Mouse (Mus musculus) forebrain, embryonic 14.5 days (tissue): ENCODE results near the gene Tymp. TPM values are rescaled to one million over a fixed set of nuclear protein-coding genes. Genes with fewer than 3 reads are reported as not detected.

Source experiments
- ATAC-seq: fragments of 200-750 bp; cut with Nextera tagmentation; 2 replicates; pipeline ENCODE4 v1.8.0; 2017; ENCODE audit warnings: mild to moderate bottlenecking, moderate library complexity
- DNase-seq: peaks from one replicate; pipeline ENCODE4 v3.0.0-alpha.2; 2015; ENCODE audit warnings: low spot score
- H3K27ac ChIP-seq: fragments of 300-500 bp; sonication (generic); 2 replicates; pipeline ENCODE4 v1.5.1; 2014; ENCODE audit warnings: low read depth, mild to moderate bottlenecking, control low read depth, low read length, moderate library complexity
- H3K27me3 ChIP-seq: fragments of 300-500 bp; sonication (generic); replicated peaks from 2 replicates; pipeline ENCODE4 v1.6.1; 2014; ENCODE audit warnings: low read length, control low read depth, mixed read lengths; ENCODE audit not compliant: control insufficient read depth, insufficient read depth
- H3K36me3 ChIP-seq: fragments of 300-500 bp; sonication (generic); 2 replicates; pipeline ENCODE4 v1.6.1; 2014; ENCODE audit warnings: low read length, control low read depth; ENCODE audit not compliant: control insufficient read depth, insufficient read depth
- H3K4me1 ChIP-seq: fragments of 300-500 bp; sonication (generic); 2 replicates; pipeline ENCODE4 v1.6.1; 2014; ENCODE audit warnings: antibody characterized with exemption, low read length, control low read depth; ENCODE audit not compliant: control insufficient read depth, insufficient read depth
- H3K4me2 ChIP-seq: fragments of 300-500 bp; sonication (generic); 2 replicates; pipeline ENCODE4 v1.6.1; 2014; ENCODE audit warnings: mild to moderate bottlenecking, control low read depth, low read length
- H3K4me3 ChIP-seq: fragments of 300-500 bp; sonication (generic); 2 replicates; pipeline ENCODE4 v1.5.1; 2014; ENCODE audit warnings: low read depth, low read length, control low read depth
- H3K9ac ChIP-seq: fragments of 300-500 bp; sonication (generic); 2 replicates; pipeline ENCODE4 v1.6.1; 2014; ENCODE audit warnings: mild to moderate bottlenecking, low read length, control low read depth, moderate library complexity
- H3K9me3 ChIP-seq: fragments of 300-500 bp; sonication (generic); replicated peaks from 2 replicates; pipeline ENCODE4 v1.6.1; 2016; ENCODE audit warnings: low read length, control low read depth, mixed read lengths; ENCODE audit not compliant: control insufficient read depth
- WGBS: fragments of 180-500 bp; shearing (Covaris S2); extraction: QIAGEN DNeasy Blood & Tissue Kit; methylation state at CpG from one replicate; pipeline ENCODE4 v1.1.7; 2014; 5-methylcytosine and 5-hydroxymethylcytosine counted together
- polyA plus RNA-seq: library from polyadenylated mRNA; unstranded; fragments of >200 nt; fragmentation: Nextera tagmentation; extraction: Ambion mirVana; gene quantifications from 2 replicates; pipeline ENCODE4 v1.2.1, GENCODE M21; 2014

The Tymp gene
- polyA plus RNA-seq, 1 experiment from 2014 or later: 2.8 TPM

DNA sequence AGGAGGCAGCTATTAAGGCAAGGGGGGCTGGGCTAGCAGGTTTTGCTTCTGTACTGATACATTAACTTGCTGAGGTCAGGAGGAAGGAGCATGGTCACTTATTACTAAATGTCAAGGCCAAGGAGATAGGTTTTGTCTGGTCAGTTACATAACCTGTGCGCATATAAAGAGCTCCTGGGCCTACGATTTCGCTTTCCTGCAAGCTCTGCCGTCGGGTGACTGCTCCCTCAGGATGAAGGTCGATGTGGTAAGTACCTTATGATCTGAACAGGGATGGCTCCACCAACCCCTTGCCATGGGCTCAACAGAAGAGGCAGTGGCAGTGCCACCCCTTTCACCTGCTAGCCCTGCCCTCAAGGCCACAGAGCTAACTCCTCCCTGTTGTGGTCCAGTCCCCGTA is 42.6 kb downstream of the Tymp start, which contains the start of gene Miox:
Gene Miox, plus strand, starts transcription at position 128 of the 400 bp plus-strand sequence.
- Histone ChIP-seq H3K27me3 (no peaks in the 10 kb centered on the region), H3K4me2 (no peak within 1 kb of the TSS), H3K4me1 (no peaks in the 10 kb centered on the region), H3K27ac (no peak within 1 kb of the TSS), H3K9ac (no peak within 1 kb of the TSS), H3K9me3 (no peaks in the 10 kb centered on the region), H3K4me3 (no peak within 1 kb of the TSS), H3K36me3 (no peaks in the 10 kb centered on the region)
- no peak for ATAC-seq
- DNase-seq: no peak
- WGBS: 85% methylated on average over 7 of the region's 7 CpGs

DNA sequence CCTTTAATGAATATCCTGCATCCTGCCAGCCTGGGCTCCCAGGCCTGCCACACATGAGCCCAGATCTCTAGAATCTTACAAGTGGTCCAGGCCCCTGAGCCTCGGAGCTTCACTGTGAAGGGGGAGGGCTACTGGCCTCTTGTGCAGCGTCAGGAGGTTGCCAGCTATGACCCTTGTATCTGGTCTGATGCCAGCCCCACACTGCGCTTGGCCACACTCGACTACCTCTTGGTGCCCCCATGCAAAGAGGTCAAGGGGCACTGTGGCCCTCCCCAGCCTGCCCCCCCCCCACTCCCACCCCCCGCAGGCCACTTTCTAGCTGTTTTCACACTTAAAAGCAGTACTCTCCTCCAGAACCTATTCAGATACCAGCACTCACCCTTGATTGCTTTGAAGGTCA is 50.4 kb downstream of the Tymp start:
- H3K27ac ChIP-seq: no peak overlapping the region
- WGBS: 65% methylated on average over 5 of the region's 5 CpGs
- no peaks in the 10 kb centered on the region for H3K9me3 ChIP-seq
- no peak overlapping the region for H3K9ac ChIP-seq
- H3K4me3 ChIP-seq: no peak overlapping the region
- 0 out of 2 replicates have a peak, but pooled peaks cover 7% of the 10 kb centered on the region for H3K27me3 ChIP-seq
- DNase-seq: no peak
- H3K36me3 ChIP-seq: no peaks in the 10 kb centered on the region
- no peak overlapping the region for H3K4me2 ChIP-seq
- no peaks in the 10 kb centered on the region for H3K4me1 ChIP-seq
- ATAC-seq: no peak

DNA sequence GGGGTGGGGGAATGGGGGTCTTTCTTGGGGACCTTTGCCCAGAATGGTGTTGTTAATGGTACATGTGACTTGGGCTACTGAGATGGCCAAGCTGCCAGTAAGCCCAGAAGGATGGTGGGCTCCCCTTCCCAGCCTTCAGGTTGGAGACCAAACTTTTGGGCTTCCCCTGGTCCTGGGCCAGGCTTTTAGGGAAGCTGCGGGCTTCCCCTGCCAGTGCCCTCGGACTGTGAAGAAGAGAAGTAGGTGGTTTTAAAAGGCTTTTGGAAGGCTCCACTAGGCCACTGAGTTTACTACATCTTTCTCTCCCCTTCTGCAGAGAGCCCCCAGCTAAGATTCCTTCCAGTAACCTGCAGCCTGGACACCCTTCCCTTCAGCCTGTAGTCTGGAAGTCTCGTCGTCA is 53.2 kb downstream of the Tymp start:
- no peak for ATAC-seq
- no peak overlapping the region for H3K9ac ChIP-seq
- 91% methylated on average over 4 of the region's 4 CpGs for WGBS

DNA sequence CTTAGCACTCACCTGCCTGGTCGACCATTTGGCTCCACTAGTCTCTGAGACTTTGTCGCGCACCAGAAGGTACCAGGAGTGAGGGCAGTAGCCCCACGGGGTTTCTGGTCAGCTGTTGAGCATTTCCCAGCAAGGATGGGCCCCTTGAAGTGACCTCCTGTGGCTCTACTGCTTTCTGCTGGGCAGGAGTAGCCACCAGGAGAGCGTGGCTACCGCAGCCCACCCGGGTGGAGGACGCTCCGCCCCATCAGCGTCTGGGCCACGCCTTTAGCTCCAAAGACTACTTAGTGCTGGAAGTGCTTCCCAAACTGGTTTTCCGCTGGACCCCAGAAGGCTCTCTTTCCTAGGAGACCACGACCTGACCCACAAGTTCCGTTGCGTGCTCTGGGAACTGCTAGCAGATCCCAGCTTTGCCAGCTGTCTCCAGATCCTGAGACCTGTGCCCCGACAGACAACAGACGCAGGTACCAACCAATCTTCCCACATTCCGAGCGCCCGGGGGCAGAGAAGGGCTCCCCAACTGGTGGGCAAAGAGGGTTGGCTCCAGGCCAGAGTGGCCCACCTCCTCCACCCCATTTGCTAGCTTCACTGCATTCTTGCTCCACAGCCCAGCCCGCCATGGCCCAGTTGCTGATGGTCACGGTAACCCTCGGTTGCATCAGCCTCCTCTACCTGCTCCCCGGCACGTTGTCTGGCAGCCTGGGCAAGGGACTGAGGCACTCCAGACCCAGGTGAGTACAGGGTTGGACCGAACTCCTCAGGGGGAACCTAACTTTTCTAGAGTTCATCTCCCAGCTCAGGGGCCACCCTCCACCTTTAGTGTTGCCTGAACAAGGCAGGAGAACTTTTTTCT is 53.9 kb downstream of the Tymp start, which contains the start of gene Adm2:
Gene Adm2, plus strand, starts transcription at position 51 of the 853 bp plus-strand sequence.
- H3K27me3 ChIP-seq: 0 out of 2 replicates have a peak, but pooled peaks cover 7% of the 10 kb centered on the region
- no peak for DNase-seq
- no peak within 1 kb of the TSS for H3K4me3 ChIP-seq
- H3K4me1 ChIP-seq: no peaks in the 10 kb centered on the region
- no peaks in the 10 kb centered on the region for H3K9me3 ChIP-seq
- H3K36me3 ChIP-seq: no peaks in the 10 kb centered on the region
- whole genome bisulfite sequencing: 6% methylated on average over 26 of the region's 26 CpGs
- H3K4me2 ChIP-seq: peak within 1 kb of the TSS; percentile 21; the same call in 1 of the 2 replicates
- ATAC-seq: no peak
- peak within 1 kb of the TSS; percentile 32; the same call in 1 of the 2 replicates for H3K9ac ChIP-seq
- no peak within 1 kb of the TSS for H3K27ac ChIP-seq

More for the DNA sequence above, 53.2 kb downstream of the Tymp start:
- no peak overlapping the region for H3K4me3 ChIP-seq
- 0 out of 2 replicates have a peak, but pooled peaks cover 7% of the 10 kb centered on the region for H3K27me3 ChIP-seq
- no peak for DNase-seq
- H3K36me3 ChIP-seq: no peaks in the 10 kb centered on the region
- no peaks in the 10 kb centered on the region for H3K9me3 ChIP-seq
- H3K27ac ChIP-seq: no peak overlapping the region
- H3K4me2 ChIP-seq: no peak overlapping the region
- H3K4me1 ChIP-seq: no peaks in the 10 kb centered on the region

Other genes with a start within 250 kb of the Tymp start
- 18.4 and 25.4 TPM in 2 replicates for gene Hdac10, start 248.3 kb downstream of the Tymp start, polyA plus RNA-seq
- 4.8 and 5.1 TPM in 2 replicates for gene Mapk12, start 236.3 kb downstream of the Tymp start, polyA plus RNA-seq
- gene Mapk11, start 227.4 kb downstream of the Tymp start, polyA plus RNA-seq: 28.1 and 30.1 TPM in 2 replicates
- gene Plxnb2, start 196.3 kb downstream of the Tymp start, polyA plus RNA-seq: 101 TPM in 2 replicates
- gene Dennd6b, start 180.5 kb downstream of the Tymp start, polyA plus RNA-seq: 39.0 and 49.2 TPM in 2 replicates
- gene Ppp6r2, start 165.5 kb downstream of the Tymp start, polyA plus RNA-seq: 69.4 and 77.1 TPM in 2 replicates
- gene Sbf1, start 61.7 kb downstream of the Tymp start, polyA plus RNA-seq: 61.8 and 82.8 TPM in 2 replicates
- gene Adm2, start 54.3 kb downstream of the Tymp start, polyA plus RNA-seq: not detected in 2 replicates
- not detected in 2 replicates for gene Miox, start 42.6 kb downstream of the Tymp start, polyA plus RNA-seq
- gene Lmf2, start 21.4 kb downstream of the Tymp start, polyA plus RNA-seq: 19.9 and 22.1 TPM in 2 replicates
- 132 and 141 TPM in 2 replicates for gene Ncaph2, start 21.3 kb downstream of the Tymp start, polyA plus RNA-seq
- gene Sco2, start 3.2 kb downstream of the Tymp start, polyA plus RNA-seq: 14.7 and 16.4 TPM in 2 replicates
- 2.8 and 2.9 TPM in 2 replicates for gene Odf3b, start 2.2 kb upstream of the Tymp start, polyA plus RNA-seq
- gene Klhdc7b, start 7.9 kb upstream of the Tymp start, polyA plus RNA-seq: not detected in 2 replicates
- gene Syce3, start 33.5 kb upstream of the Tymp start, polyA plus RNA-seq: not detected in 2 replicates
- gene Cpt1b, start 48.8 kb upstream of the Tymp start, polyA plus RNA-seq: 0.79 and 0.89 TPM in 2 replicates
- gene C730034F03Rik, start 52.5 kb upstream of the Tymp start, polyA plus RNA-seq: 1.3 and 2.0 TPM in 2 replicates
- gene Gm44502, start 52.7 kb upstream of the Tymp start, polyA plus RNA-seq: not detected in 2 replicates
- gene Chkb, start 52.9 kb upstream of the Tymp start, polyA plus RNA-seq: 59.3 and 66.3 TPM in 2 replicates
- 32.1 and 45.0 TPM in 2 replicates for gene Mapk8ip2, start 76.9 kb upstream of the Tymp start, polyA plus RNA-seq
- gene Arsa, start 100.4 kb upstream of the Tymp start, polyA plus RNA-seq: 14.0 and 16.5 TPM in 2 replicates
- gene Shank3, start 122.6 kb upstream of the Tymp start, polyA plus RNA-seq: 4.8 and 6.0 TPM in 2 replicates
- gene Acr, start 191.3 kb upstream of the Tymp start, polyA plus RNA-seq: 0.63 and 1.2 TPM in 2 replicates
- gene Rabl2, start 214.9 kb upstream of the Tymp start, polyA plus RNA-seq: 61.9 and 67.0 TPM in 2 replicates